Mouse (Mus musculus): ENCODE measurements around the gene Myh4.

- TF ChIP-seq CTCF (IDR thresholded peaks at IDR 0.05; ENCODE audit: extremely low read depth, insufficient read depth, insufficient read length, insufficient replicate concordance) (no peak), POLR2A (IDR thresholded peaks at IDR 0.05; ENCODE audit: low read depth, low read length) (no peak)
Measured at GRCm38 (mm10) chr11:67293440-67293839, 55.6 kb downstream of the Myh4 start.

Measured in spleen, adult 2 months (tissue).